Mouse (Mus musculus): ENCODE measurements around the gene Commd9. TPM values are rescaled to one million over a fixed set of nuclear protein-coding genes. Genes with fewer than 3 reads are reported as not detected.
A peak's percentile ranks its signal among the peaks of the same experiment; 100 is the strongest.

The Commd9 gene
- polyA plus RNA-seq (2015; fragmentation: Nextera tagmentation; extraction: Ambion mirVana): 26.8 and 27.5 TPM in 2 replicates

DNA sequence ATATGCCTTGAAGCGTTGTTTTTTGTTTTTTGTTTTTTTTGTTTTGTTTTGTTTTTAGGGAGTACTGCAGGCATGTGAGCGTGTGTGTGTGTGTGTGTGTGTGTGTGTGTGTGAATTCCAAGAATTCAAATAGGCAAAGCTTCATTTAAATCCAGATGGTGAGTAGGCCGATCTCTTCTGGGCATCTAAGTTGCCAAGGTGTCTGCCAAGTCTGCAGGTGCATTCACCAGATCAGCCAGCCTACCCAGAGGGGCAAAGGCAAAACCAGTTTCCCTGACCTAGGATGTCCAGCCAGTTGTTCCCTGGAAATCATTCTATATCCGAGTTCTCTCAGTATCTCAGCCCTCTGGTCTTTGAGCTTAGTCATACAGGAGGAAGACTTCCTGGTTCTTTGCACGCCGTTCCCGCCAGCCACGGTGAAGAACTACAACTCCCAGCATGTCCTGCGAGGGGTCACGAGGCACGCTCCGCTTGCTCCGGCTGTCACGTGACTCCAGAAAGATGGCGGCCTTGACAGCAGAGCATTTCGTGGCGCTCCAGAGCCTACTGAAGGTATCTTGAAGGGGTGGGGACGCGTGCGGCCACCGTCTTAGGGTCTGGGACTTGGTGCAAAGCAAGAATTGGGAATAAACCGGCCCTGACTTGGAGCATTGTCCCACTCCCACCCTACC, at the start of gene Commd9:
TSS of gene Commd9 (plus strand) at position 480 of the 671 bp plus-strand sequence.
- DNase-seq: peak; percentile 88
- WGBS (ENCODE audit: insufficient replicate concordance): 9% methylated on average over 22 of the region's 22 CpGs
- ATAC-seq (ENCODE audit: low read depth): peak; percentile 97
- Histone ChIP-seq H3K27me3 (no peaks in the 10 kb centered on the region), H3K9ac (peak within 1 kb of the TSS; percentile 75), H3K4me3 (replicated peaks) (peak within 1 kb of the TSS; percentile 75), H3K36me3 (no peaks in the 10 kb centered on the region), H3K4me2 (peak within 1 kb of the TSS; percentile 76), H3K4me1 (replicated peaks) (peaks cover 26% of the 10 kb centered on the region), H3K9me3 (replicated peaks) (no peaks in the 10 kb centered on the region), H3K27ac (no peak within 1 kb of the TSS; the same call in 1 of the 2 replicates)

DNA sequence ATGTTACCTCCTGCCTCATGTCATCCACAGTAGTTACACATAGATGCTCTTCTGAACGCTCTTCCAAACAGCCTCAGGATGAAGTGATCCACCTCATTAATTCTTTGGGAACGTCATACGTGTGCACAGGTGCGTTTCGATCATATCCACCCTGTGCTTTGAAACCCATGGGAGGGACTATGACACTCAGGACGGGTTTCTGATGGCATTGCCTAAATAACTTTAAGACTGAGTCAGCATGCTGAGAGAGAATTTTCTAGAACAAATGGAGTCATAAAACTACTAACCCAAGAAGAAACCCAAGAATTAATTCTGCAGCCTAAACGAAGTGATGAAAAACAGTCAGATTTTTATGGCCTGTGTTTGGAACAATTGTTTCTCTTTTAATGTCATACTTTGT, 43.3 kb upstream of the Commd9 start:
- no peaks in the 10 kb centered on the region for H3K27me3 ChIP-seq
- no peaks in the 10 kb centered on the region for H3K9me3 ChIP-seq (replicated peaks)
- no peak for DNase-seq
- H3K4me2 ChIP-seq: no peak overlapping the region
- no peak overlapping the region for H3K4me3 ChIP-seq (replicated peaks)
- no peak for ATAC-seq (ENCODE audit: low read depth)
- H3K4me1 ChIP-seq (replicated peaks): no peaks in the 10 kb centered on the region
- H3K36me3 ChIP-seq: no peaks in the 10 kb centered on the region
- 63% methylated on average over 7 of the region's 7 CpGs for WGBS (ENCODE audit: insufficient replicate concordance)
- no peak overlapping the region for H3K27ac ChIP-seq
- no peak overlapping the region for H3K9ac ChIP-seq

DNA sequence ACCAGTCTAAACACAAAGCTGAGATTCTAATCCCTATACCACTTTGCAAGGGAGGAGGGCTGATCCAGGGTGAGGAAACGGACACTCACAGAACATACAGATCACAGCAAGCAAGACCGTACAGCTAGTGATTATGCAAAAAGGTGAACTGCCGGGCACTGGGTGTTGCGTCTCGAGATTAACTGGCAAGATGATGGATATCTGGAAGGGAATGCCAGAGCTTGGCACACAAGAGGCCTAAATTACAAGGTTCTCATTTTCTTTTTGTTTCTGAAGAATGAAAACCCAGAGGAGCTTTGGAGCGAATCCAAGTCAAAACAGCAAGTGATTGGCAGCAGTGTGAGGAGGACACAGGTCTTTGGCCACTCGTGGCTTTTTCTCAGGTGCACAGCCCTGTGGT, 31.3 kb upstream of the Commd9 start:
- no peak for DNase-seq
- H3K36me3 ChIP-seq: no peaks in the 10 kb centered on the region

DNA sequence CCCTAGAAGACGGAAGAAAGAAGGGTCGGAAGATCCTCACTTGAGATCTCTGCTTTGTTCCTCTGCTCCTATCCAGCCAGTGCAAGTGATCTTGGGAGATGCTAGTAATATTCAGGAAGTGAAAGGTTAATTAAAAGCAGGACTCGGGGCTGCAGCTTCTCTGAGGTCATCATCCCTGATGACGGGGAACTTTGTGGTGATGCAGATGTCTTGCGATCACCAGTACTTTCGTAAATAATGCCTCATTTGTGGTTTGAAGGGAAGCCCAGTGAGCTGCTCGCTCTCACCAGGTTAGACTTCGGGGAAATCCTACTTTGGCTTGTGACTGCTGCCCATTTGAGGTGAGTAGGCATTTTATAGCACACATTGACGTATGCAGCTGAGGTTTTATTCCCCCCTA, 29.9 kb upstream of the Commd9 start:
- no peaks in the 10 kb centered on the region for H3K4me1 ChIP-seq (replicated peaks)
- no peak overlapping the region for H3K27ac ChIP-seq
- no peak overlapping the region for H3K4me3 ChIP-seq (replicated peaks)
- WGBS (ENCODE audit: insufficient replicate concordance): 59% methylated on average over 9 of the region's 9 CpGs
- H3K27me3 ChIP-seq: no peaks in the 10 kb centered on the region
- H3K4me2 ChIP-seq: no peak overlapping the region
- DNase-seq (no peak), ATAC-seq (ENCODE audit: low read depth) (no peak)
- no peak overlapping the region for H3K9ac ChIP-seq
- H3K36me3 ChIP-seq: no peaks in the 10 kb centered on the region
- H3K9me3 ChIP-seq (replicated peaks): no peaks in the 10 kb centered on the region

More for the DNA sequence above, 31.3 kb upstream of the Commd9 start:
- Histone ChIP-seq H3K4me3 (replicated peaks) (no peak overlapping the region), H3K4me1 (replicated peaks) (no peaks in the 10 kb centered on the region), H3K27ac (no peak overlapping the region), H3K27me3 (no peaks in the 10 kb centered on the region), H3K4me2 (no peak overlapping the region), H3K9me3 (replicated peaks) (no peaks in the 10 kb centered on the region), H3K9ac (no peak overlapping the region)
- WGBS (ENCODE audit: insufficient replicate concordance): 72% methylated on average over 7 of the region's 7 CpGs
- no peak for ATAC-seq (ENCODE audit: low read depth)

DNA sequence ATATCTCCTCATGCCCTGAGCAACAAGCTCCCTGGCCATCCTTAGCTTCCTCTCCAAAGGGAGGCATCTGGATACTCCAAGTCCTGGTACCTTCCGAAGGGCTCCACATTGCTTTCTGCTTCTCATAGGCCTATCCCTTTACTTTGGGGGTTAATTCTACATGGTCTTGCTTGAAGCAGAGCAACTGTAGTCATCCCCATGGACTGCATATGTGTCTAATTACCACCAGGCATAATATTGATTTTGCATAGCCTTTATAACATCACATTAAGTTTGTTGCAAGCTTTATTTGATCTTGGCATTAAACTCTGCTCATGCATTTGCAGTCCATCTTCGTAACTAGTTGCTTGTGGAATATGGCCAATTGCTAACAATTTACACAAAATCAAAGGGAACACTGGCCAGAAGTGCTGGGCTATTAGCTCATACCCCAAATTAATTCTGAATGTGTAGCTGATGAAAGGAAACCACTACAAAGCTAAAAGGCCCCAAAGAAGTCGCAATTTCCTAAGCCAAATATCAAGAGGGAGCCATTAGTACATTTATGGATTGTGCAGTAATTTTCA, 25.0 kb upstream of the Commd9 start:
- Histone ChIP-seq H3K27ac (no peak overlapping the region), H3K9ac (no peak overlapping the region), H3K36me3 (no peaks in the 10 kb centered on the region), H3K4me3 (replicated peaks) (no peak overlapping the region), H3K4me1 (replicated peaks) (no peaks in the 10 kb centered on the region), H3K4me2 (no peak overlapping the region), H3K9me3 (replicated peaks) (no peaks in the 10 kb centered on the region), H3K27me3 (no peaks in the 10 kb centered on the region)
- no peak for ATAC-seq (ENCODE audit: low read depth)
- 66% methylated on average over 3 of the region's 3 CpGs for WGBS (ENCODE audit: insufficient replicate concordance)
- no peak for DNase-seq

DNA sequence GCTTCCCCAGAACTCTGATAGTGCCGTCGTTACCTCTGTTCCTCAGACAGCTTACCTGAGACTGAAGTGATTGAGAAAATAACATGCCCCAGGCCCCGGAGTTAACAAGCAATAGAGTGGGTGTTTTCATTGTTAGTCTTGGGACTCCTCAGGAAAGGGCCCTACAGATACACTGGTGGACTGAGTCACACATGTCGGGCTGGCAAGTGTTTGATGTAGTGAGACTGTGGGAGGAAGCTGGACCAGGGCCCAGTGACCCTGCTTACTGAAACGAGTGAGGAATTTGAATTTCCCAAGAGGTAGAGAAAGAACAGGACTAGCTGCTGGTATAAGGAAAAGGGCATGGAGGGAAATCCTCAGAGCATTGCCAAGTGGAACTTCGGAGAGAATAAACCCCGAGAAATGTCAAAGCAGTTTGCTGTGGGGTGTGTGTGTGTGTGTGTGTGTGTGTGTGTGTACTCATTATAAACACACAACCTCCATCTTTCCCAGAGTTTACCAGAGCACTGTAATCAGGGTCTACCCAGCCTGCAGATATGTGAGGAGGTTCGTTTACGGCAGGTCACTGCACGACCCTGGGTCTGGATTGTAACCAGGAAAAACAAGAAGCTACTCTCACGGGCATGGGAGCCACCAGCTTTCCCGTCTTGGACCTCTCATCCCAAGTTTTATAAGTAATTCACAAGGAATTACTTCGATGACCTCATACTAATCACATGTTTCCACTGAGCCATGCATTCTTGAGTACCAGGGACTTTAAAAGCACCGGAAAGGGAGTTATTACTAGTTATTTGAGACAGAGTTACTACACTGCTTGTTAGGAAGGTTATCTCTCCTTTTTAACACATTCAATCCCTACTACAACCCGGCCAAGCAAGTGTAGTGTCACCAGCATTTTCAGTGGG, 23.6 kb upstream of the Commd9 start:
- Histone ChIP-seq H3K9me3 (replicated peaks) (no peaks in the 10 kb centered on the region), H3K36me3 (no peaks in the 10 kb centered on the region), H3K4me2 (no peak overlapping the region), H3K4me1 (replicated peaks) (no peaks in the 10 kb centered on the region), H3K4me3 (replicated peaks) (no peak overlapping the region), H3K27ac (no peak overlapping the region), H3K9ac (no peak overlapping the region), H3K27me3 (no peaks in the 10 kb centered on the region)
- ATAC-seq (ENCODE audit: low read depth) (no peak), DNase-seq (no peak)
- WGBS (ENCODE audit: insufficient replicate concordance): 61% methylated on average over 15 of the region's 15 CpGs

DNA sequence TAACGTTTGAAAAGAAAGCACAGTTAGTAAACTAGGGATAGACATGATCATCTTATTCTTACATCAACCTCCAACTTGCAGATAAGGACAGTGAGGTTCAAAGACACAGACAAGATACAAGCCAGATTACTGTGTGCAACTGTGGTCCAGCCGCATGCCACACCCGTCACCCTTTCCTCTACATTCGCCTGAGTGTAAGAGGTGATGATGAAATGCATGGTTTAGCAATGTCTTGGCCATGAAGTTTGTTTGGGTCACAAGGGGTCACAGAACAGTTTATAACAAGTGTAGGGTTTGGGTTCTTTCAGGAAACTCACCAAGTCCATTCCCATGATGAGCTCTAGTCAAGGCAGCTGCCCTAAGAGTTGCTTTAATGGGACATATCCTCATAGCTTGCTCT, 17.4 kb upstream of the Commd9 start:
- DNase-seq (no peak), ATAC-seq (ENCODE audit: low read depth) (no peak)
- no peak overlapping the region for H3K9ac ChIP-seq
- H3K27ac ChIP-seq: no peak overlapping the region
- H3K36me3 ChIP-seq: no peaks in the 10 kb centered on the region
- H3K9me3 ChIP-seq (replicated peaks): no peaks in the 10 kb centered on the region
- H3K4me2 ChIP-seq: no peak overlapping the region
- no peak overlapping the region for H3K4me3 ChIP-seq (replicated peaks)
- no peaks in the 10 kb centered on the region for H3K4me1 ChIP-seq (replicated peaks)
- whole genome bisulfite sequencing (ENCODE audit: insufficient replicate concordance): 58% methylated on average over 4 of the region's 4 CpGs
- 0 out of 2 replicates have a peak, but pooled peaks cover 5% of the 10 kb centered on the region for H3K27me3 ChIP-seq

DNA sequence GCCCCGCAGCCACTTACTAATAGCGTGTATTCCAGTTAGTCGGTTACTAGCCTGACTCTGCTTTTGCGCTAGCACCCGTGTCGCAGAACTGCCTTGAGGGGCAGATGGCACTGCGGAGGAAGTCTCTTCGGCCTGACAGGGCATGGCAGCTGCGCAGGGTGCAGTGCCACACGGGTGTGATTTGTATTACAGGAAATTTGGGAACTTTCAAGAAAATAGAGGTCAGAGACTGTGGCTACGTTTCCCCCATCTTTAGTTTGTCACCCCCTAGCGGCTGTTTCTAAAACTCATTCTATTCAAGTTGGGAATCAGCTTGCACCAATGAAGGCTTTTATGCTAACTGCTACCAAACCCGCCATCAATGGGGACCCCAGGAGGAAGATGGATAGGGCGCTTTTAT, 14.9 kb upstream of the Commd9 start:
- no peak for ATAC-seq (ENCODE audit: low read depth)
- Histone ChIP-seq H3K27ac (no peak overlapping the region), H3K9me3 (replicated peaks) (no peaks in the 10 kb centered on the region), H3K4me2 (peak overlapping the region; percentile 45), H3K9ac (no peak overlapping the region), H3K4me1 (replicated peaks) (no peaks in the 10 kb centered on the region), H3K4me3 (replicated peaks) (no peak overlapping the region), H3K36me3 (no peaks in the 10 kb centered on the region), H3K27me3 (0 out of 2 replicates have a peak, but pooled peaks cover 5% of the 10 kb centered on the region)
- no peak for DNase-seq
- WGBS (ENCODE audit: insufficient replicate concordance): 20% methylated on average over 14 of the region's 14 CpGs

DNA sequence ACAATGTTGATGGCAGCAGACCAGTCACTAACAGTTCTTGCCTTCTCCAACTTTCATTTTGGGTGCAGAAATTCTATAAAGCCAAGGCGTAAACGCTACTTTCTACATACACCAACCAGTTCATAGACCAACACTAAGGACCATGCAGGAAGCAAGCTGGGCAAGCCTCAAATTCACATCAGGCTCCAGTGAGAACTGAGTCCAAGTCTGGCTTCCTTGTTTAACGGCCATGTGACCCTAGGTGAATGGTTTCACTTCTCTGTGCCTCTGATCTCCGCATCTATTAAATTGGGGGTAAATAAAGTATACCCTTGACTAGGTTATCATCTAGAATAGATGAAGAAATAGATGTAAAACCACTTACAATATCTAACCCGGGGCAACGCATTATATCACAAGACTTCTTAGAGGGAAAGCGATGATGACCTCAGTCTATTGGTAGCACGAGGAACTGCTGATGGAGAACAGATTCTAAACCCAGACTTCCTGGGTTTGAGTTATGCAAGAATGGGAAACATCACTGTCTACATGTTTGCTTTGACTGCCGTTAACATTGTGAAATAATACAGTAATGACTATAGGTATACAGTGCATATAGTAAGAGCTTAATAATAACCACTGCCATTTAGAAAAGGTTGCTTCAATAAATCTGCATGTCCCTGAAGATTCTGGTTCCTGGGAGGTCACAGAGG, 4.4 kb upstream of the Commd9 start:
- no peak for ATAC-seq (ENCODE audit: low read depth)
- WGBS (ENCODE audit: insufficient replicate concordance): 54% methylated on average over 9 of the region's 9 CpGs

DNA sequence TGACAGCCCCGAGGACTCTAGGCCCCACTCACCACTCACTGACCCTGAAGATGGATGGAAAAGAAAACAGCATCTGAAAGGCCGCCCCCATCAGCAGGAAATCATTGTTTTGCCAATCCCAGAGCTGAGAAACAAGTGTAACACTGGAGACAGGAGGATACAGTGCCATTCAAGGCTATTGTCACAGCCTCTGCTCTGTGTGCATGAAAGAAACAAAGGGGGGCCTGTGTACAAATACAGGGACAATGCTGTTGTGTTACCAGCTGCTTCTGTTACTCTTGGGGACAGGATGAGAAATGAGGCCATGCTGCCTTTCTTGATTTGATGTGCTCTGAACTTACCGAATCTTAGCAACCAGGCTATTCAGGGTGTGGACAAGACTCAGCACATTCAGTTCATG, 3.0 kb upstream of the Commd9 start, which contains the start of gene Prr5l:
TSS of gene Prr5l (minus strand) at position 30 of the 400 bp plus-strand sequence.
- WGBS (ENCODE audit: insufficient replicate concordance): 51% methylated on average over 3 of the region's 3 CpGs
- DNase-seq (no peak), ATAC-seq (ENCODE audit: low read depth) (no peak)
- Histone ChIP-seq H3K27ac (no peak within 1 kb of the TSS), H3K4me2 (no peak within 1 kb of the TSS), H3K9ac (no peak within 1 kb of the TSS), H3K27me3 (no peaks in the 10 kb centered on the region; the same call in 1 of the 2 replicates), H3K4me1 (replicated peaks) (peaks cover 24% of the 10 kb centered on the region), H3K36me3 (no peaks in the 10 kb centered on the region), H3K9me3 (replicated peaks) (no peaks in the 10 kb centered on the region), H3K4me3 (replicated peaks) (no peak within 1 kb of the TSS)

More for the DNA sequence above, 4.4 kb upstream of the Commd9 start:
- DNase-seq: no peak
- H3K4me2 ChIP-seq: no peak overlapping the region
- H3K27ac ChIP-seq: no peak overlapping the region
- no peaks in the 10 kb centered on the region; the same call in 1 of the 2 replicates for H3K27me3 ChIP-seq
- H3K9ac ChIP-seq: no peak overlapping the region
- H3K36me3 ChIP-seq: no peaks in the 10 kb centered on the region
- H3K9me3 ChIP-seq (replicated peaks): no peaks in the 10 kb centered on the region
- H3K4me1 ChIP-seq (replicated peaks): peaks cover 15% of the 10 kb centered on the region
- H3K4me3 ChIP-seq (replicated peaks): no peak overlapping the region

DNA sequence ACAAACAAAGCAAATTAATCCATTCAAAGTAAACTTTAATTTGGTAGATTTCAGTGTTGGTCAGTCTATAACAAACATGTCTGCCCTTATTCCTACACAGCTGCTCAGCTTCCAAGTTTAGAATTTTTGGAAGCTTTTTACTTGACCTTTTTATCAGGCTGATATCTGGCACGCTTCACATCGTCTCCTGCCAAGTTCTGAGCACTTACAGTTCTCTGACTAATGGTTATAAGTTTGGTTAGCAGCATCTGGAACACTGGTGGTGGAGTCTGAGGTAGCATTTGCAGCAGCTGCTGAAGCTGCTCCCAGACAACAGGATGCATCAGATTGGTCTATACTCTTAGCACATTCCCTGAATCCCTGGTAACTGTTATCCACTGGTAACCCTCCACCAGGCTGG, 1.8 kb upstream of the Commd9 start:
- no peaks in the 10 kb centered on the region for H3K36me3 ChIP-seq
- no peak overlapping the region for H3K4me3 ChIP-seq (replicated peaks)
- no peaks in the 10 kb centered on the region; the same call in 1 of the 2 replicates for H3K27me3 ChIP-seq
- WGBS (ENCODE audit: insufficient replicate concordance): 61% methylated on average over 2 of the region's 2 CpGs
- H3K9ac ChIP-seq: no peak overlapping the region
- DNase-seq (no peak), ATAC-seq (ENCODE audit: low read depth) (no peak)
- H3K4me2 ChIP-seq: no peak overlapping the region
- no peak overlapping the region for H3K27ac ChIP-seq
- peaks cover 26% of the 10 kb centered on the region for H3K4me1 ChIP-seq (replicated peaks)
- no peaks in the 10 kb centered on the region for H3K9me3 ChIP-seq (replicated peaks)

All from liver, embryonic 13.5 days (tissue).